Mouse (Mus musculus): ENCODE measurements at regions not wholly inside any gene's neighbourhood (a gene's known extent, or its start where the extent isn't known, plus 50 kb on each side); places are given as distances from the start of the nearest gene placed in this dataset.

DNA sequence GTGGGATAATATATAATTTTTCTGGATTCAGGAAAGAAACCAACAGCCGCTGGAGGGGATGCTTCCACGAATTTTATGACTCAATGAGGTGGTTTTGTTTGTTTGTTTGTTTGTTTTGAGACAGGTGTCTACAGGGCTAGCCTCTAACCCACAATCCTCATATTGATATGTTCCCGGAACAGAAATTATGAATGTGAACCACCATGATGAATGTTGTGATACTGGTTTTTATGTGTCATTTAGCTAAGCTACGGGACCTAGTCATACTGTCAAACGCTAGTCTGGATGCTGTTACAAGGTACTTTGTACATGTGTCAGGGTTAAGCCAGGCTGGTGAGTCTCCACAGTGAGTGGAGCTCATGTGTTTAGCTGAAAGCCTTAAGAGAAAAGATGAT, 100.6 kb upstream of the Cpsf6 start:
- in situ Hi-C loops (cut with MboI, MseI), result no loop called here

DNA sequence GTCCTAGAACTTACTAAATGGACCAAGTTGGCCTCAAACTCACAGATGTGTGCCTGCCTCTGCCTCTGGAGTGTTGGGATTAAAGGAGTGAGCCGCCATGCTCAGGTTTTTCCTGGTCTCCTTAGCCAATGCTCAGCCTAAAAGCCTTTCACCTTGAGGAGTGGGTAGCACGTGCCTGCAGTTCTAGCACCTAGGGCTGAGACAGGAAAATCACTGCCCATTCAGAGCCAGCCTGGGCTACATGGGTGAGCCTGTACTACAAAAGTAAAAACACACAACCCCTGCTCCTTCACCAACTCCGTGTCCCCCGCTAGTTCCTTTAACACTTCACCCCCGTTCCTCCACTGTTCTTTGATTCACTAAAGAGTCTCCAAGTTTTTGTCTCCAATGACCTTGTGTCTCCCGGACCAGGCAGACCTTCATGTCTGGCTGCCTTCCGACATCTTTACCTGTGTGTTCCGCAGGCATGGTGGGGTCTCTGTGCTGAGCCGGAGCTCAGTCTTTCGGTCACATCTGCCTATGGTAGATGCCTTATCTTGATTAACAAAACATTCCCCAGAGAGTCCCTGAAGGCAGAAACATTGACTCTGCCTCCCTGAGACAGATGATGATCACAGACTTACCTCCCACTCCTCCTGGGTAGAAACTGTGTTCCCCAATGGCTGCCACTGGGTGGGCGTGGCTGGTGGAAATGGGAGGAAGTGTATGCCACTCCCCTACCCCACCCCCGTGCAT, 100.1 kb upstream of the Cpsf6 start:
- in situ Hi-C loops (cut with MboI, MseI), result no loop called here

DNA sequence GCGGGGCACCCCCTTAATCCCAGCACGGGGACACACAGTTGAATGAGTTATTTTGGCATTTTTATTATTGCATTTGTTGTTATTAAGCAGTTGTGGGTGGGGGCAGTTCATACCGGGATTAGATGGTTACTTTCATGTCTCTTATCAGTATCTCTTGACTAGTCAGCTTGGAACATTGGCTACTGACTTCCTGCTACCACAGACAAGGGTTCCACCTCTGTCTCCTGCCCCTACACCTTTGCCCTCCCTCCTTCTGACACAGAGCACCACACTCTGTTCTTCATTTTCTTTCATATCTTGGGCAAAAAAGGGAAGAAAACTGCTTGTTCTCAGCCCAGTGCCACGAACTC, 99.1 kb upstream of the Cpsf6 start:
- in situ Hi-C loops (cut with MboI, MseI), result no loop called here

DNA sequence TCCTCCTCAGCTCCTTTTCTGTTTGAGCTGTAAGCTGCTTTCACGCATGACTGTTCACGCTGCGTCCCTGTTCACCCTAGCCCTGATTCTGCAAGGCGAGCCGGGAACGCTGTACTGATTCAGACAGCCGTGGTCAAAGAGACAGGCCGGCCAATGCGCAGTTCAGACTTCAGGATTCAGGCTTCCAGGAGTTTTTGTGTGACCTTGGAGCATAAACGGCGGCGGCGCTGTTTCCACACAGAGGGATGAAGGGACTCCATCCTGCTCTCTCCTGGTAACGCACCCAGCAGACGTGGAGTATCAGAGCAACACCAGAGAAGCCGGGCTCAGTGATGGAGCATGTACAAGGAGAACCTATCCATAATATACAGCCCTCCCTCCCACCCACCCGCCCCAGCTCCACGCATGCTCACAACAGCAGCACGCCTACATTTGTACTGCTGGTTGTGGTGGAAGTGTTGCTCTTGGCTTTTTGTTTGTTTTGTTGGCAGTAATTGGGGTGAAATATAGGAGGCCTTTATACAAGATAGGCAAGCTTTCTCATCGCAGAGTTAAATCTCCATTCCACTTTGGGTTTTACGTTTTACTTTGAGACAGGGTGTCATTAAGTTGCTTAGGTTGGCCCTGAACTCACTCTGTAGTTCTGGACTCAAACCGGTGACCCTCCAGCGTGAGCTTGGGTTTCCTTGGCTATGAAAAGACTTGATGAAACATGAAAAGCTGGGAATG, 98.6 kb upstream of the Cpsf6 start:
- in situ Hi-C loops (cut with MboI, MseI), result no loop called here

DNA sequence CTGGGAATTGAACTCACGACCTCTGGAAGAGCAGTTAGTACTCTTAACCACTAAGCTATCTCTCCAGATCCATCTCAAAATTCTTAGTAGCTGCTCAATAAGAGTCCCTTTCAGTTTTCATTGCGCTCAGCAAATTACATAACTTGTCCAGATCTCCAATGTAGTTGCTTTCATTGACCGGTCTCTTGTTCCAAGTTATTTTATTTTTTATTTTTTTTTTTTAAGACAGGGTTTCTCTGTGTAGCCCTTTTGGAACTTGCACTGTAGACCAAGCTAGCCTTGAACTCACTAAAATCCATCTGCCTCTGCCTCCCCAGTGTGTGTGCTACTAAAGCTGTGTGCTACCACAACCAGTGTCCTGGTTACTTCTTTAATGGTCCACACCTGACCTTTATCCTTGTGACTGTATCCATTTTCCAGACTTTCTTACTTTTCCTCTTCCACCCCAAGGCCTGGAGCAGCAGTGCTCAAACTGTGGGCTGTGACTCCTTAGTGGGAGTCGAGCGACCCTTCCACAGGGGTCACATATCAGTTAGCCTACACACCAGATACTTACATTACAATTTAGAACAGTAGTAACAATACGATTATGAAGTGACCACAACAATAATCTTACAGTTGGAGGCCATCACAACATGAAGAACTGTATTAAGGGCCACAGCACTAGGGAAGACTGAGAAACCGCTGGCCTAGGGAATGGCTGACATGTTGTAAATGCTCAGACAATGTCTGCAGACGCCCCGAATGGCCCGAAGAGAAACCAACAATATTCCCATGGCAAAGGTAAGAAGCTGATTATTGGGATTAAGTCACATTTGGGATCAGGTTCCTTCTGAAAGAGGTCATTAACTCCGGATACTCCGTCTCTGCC, 97.8 kb upstream of the Cpsf6 start:
- in situ Hi-C loops (cut with MboI, MseI), result no loop called here

DNA sequence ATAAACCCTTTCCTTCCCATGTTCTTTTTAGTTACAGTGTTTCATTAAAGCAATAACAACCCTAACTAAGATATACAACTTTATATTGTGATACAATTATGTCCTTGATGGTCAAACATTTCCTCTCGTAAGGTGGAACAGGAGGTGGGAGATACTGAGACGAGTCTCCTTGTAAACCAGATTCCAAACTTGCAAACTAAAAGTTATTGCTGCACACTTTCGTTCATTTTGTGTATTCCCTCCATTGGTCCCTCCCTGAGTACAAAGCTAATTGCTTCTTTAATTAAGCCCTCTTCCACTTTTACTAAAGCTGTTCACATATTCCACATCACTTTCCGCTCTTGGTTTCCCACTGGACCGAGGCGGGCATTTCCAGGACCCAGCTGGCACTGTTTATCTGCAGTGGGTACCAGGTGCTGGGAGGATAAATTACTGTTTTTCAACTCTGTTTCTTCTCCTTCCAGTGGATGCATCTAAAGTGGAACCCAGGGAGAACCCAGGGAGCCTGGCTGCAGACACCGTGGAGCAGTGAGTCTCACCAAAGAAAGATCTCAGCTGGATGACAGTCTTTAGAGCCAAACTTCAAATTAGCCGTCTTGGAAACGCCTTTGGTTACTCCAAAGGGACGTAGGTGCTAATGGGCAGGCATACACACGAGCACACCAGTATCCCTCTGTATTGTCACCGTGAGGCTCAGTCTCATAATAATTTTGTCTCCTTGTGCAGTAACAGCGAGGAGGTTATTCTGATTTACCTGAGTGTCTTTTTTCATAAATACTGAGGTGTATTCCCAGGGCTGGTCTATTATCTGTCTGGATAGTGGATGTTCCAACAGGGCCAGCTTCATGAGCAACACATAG, 95.5 kb upstream of the Cpsf6 start:
- in situ Hi-C loops (cut with MboI, MseI), result no loop called here

DNA sequence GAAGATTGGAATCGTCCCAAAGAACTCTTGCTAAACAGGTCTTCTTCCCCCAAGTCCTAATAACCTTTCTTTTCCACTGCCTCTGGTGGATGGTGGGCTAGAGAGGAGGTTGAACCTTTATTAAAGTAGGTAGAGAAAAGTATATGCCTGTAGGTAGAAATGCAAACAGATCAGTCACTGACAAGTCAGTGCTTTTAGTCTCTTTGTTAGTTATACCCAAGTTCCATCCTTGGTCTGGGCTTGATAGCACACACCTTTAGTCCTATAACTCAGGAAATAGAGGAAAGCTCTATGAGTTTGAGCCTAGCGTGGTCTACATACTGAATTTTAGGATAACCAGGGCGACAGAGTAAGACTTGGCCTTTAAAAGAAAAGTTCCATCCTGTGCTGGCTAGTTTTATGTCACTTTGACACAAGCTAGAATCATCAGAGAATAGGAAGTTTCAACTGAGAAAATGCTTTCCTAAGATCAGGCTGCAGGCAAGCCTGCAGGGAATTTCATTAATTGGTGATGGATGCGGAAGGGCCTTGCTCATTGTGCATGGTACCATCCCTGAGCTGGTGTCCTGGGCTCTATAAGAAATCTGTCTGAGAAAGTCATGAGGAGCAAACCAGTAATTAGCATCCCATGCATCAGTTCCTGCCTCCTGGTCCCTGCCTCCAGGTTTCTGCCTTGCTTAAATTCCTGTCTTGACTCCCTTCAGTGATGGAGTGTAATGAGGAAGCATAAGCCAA, 94.7 kb upstream of the Cpsf6 start:
- in situ Hi-C loops (cut with MboI, MseI), result loop anchor here in 1 of 2 experiments (5.0 kb wide), 1 partner anchor 73 kb away; no protein-coding TSS in a partner anchor

DNA sequence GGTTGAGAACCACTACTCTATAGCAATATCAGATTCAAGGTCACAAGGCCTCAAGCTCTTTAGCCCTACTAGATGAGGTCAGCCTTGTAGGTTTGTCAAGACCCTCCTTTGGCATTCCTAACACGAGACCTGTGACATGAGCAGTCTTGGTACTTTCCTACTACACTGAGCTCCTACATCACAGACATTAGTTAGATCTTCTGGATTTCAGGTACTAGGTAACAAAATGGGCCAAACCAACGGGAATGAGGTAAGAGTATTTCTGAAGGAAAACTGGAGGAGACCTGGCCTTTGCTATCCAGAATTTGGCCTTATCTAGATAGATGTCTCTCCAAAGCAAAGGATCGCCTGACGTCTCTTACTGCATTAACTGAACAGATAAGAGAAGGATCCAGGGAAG, 93.7 kb upstream of the Cpsf6 start:
- in situ Hi-C loops (cut with MboI, MseI), result loop anchor here in 1 of 2 experiments (5.0 kb wide), 1 partner anchor 74 kb away; no protein-coding TSS in a partner anchor

DNA sequence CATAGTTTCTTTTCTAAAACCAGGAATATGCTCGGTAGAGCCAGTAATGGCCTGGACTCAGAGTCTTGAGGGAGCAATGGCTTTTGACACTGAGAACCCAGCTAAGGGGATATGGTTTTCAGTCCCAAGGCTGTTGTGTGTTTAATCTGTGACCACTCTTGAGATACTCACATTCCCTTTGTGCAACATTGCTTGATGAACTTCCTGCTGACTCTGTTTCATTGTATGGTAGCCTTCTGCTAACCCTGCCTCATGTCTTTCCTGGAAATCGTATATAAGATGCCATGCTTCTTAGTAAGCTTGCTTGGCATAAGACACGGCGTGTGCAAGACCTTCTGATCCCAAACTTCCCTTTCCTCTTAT, 92.7 kb upstream of the Cpsf6 start:
- in situ Hi-C loops (cut with MboI, MseI), result loop anchor here in 1 of 2 experiments (5.0 kb wide), 1 partner anchor 75 kb away; no protein-coding TSS in a partner anchor

DNA sequence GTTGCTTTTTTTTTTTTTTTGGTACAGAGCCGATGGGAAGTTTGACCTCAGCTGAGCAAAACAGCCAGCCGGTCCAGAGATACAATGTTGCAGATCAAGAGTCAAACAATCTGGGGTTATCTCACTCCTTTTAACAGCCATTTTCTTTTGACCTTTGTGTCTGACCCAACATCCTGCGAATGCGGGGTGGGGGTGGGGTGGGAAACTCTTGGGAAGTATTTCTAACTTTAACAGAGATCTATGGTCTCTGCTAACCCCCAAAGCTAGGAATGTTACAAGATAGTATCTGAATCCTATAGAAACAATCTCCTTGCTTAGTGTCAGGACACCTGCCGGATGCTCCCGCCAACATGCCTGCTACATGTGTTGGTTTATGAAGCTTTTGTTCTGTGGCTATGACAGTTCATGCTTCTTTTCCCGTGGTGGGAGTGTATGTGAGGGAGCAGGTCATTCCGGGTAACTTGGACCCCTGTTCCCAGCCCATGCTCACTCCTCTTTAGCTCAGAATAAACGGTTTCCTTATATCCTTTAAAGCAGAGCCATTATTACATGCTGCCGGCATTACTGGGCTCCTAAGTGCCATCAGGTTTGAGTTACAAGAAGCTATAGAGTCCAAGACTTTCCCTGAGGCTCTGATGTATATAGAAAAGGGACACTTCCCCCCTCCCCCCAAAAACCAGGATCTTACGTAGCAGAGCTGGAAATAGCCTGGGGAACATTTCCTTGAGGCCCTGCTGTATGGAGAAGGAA, 92.2 kb upstream of the Cpsf6 start:
- in situ Hi-C loops (cut with MboI, MseI), result loop anchor here in 1 of 2 experiments (5.0 kb wide), 1 partner anchor 75 kb away; no protein-coding TSS in a partner anchor

DNA sequence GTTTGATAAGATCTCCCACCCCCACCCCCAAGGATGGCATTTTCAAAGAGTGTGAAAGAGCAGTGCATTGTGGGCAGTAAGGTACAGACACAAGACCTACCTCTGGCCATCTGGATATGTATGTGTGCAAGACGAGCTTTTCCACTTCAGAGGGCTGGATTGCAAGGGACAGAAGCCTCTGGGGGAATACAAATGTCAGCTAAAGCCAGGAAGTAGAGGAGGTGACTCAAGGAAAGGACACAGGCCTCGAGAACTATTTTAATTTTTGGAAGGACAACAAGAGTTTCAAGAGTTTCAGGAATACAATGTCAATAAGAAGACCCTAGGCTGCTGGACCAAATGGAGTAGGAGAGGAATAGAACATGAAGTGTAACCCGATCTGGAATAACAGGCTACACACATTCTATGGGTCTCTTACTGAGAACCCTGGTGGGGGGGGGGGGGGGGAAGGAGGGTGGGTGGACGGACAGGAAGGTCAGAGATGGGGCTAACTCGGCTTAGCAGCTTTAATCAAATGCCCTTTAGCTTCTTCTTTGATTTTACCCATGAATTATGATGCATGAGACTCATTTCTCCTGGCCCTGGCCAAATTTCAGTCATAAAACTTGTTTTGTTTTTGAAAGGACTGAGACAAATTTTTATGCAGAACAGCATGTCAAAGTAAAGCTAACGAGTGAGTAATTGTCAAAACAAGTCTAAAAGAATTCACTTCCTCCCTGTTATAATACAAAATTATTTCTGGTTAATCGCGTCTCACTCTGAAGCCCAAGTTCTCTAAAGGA, 91.4 kb upstream of the Cpsf6 start:
- in situ Hi-C loops (cut with MboI, MseI), result loop anchor here in 1 of 2 experiments (5.0 kb wide), 1 partner anchor 76 kb away; no protein-coding TSS in a partner anchor

DNA sequence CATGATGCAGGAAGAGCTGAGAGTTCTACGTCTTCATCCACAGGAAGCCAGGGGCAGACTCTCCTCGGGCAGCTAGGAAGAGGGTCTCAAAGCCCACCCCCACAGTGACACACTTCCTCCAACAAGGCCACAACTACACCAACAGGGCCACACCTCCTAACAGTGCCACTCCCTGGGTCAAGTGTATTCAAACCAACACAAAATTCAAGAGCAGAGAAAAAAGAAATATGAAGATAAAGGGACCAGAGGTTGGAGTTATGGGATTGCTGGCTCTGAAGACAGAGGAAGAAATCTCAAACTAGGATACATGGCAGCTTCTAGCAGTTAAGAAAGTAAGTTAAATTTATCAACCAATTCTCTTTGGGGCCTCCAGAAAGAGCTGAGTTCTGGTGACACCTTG, 90.7 kb upstream of the Cpsf6 start:
- in situ Hi-C loops (cut with MboI, MseI), result loop anchor here in 1 of 2 experiments (5.0 kb wide), 1 partner anchor 77 kb away; no protein-coding TSS in a partner anchor

DNA sequence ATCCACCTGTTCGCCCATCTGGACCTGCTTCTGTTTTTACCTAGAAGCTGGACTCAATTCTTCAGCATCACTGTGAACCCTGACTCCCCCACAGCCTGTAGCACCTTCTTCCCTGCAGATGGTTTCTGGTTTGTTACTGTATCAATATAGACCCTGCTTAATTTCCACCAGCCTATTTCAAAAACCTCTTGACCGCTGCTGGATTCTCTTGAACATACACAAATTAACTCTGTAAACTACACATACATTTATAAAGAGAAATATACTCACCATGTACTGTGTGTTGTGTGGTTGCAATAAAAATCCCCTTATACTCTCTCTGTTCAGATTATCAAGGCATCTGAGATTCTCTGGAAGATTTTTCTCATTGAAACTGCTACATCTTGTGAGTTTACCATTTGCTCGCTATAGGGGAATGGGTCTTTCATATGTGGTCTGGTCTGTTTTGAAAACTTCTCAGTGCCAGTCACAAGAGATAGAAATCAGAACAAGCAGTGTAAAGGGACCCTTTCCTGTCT, 89.8 kb upstream of the Cpsf6 start:
- in situ Hi-C loops (cut with MboI, MseI), result loop anchor here in 1 of 2 experiments (5.0 kb wide), 1 partner anchor 78 kb away; no protein-coding TSS in a partner anchor

DNA sequence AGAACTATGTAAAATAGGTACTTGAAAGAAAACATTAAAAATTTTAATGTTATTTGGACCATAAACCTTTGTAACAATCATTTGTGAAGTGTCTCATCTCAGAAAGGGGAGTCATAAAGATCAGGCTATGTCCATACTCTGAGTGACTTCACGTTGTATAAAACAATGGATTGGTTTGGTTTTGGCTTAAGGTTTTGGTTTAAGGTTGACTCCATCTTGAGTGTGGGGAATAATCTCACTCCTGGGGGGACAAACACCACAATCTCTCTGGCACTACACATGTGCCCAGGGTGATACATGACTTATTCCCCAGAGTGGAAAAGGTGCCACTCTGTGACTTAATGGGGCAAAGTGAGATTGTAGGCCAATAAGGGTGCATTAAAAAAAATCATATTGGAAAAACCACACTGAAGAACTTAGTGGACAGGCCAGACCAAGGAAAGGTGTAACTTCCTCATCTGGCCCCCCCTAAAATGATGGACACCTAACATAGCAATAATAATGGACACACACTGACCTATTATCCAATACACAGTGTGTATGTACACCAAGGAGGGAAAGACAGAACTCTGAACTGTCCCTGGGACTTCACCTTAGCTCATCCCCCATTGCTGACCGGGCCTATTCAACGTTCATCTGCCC, 89.2 kb upstream of the Cpsf6 start:
- in situ Hi-C loops (cut with MboI, MseI), result no loop called here

DNA sequence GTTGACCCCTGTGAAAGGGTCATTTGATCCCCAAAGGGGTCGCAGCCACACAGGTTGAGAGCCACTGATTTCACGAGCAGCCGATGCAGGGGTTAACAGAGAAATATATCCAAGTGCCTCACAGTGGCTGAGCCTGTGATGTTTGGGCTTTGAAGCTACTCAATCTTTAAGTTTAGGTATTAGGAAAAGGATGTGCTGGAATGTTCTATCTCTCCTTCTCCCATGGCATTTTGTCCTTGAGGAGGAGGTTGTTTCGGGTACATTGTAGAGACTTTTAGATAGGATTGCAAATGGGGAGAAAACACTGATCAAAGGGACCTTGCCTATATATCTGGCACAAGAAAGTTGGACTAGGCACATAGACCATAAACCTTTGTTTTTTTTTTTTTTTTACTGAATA, 88.6 kb upstream of the Cpsf6 start:
- in situ Hi-C loops (cut with MboI, MseI), result no loop called here

DNA sequence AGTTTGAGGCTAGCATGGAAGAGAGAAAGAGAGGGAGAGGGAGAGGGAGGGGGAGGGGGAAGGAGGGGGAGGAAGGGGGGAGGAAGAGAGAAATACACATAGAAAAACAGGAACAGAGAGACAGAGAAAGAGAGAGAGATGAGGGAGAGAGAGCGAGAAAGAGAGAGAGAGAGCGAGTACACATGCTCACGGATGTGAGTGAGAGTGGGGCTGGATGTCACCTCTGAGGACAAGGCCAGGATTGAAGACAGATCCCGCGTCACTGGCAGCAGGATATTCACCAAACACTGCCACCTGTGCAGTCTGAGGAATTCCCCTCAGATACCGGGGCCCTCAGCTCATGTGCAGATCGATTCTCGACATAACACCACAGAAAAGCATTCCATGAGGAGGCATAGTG, 87.3 kb upstream of the Cpsf6 start:
- in situ Hi-C loops (cut with MboI, MseI), result no loop called here

DNA sequence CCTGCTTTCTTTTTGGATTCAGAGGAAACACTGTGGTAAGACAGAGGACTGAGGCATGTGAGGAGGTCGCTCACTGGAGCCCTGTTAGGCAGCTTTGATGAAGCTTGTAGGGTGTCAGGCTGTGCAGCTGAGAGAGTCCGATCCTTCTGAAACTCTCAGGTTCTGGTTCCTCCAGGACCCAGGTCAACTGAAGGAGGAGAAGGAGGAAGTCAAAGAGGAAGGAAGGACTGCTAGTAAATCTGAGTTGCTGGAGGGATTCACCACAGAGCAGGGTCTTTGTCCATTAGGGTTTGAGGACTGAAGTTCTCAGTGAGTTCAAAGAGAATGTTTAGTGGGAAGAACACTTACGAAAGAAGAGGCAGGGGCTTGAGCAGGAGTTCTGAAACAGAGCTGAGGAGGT, 86.6 kb upstream of the Cpsf6 start:
- in situ Hi-C loops (cut with MboI, MseI), result no loop called here

DNA sequence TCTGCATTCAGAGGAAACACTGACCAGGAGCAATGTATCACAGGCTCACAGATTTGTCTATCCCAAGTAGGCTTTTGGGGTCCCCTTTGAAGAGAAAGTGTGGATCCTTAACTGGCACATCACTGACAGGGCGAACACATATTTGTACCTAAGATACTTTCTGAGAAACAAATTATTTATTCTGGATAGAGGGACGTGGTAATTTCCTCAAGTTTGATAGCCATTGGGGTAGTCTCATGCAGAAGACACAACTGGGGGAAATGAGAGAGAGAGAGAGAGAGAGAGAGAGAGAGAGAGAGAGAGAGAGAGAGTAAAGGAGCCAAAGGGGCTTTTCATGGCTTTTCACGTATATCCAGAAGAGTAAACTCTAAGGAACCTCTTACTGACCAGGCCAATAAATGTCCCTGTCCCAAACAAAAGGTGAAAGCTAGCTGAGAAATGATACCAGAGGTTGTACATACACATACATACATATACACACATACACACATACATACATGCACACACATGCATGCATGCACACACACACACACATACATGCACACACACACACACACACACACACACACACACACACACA, 85.9 kb upstream of the Cpsf6 start:
- in situ Hi-C loops (cut with MboI, MseI), result no loop called here
